Mouse (Mus musculus): ENCODE results near the gene Hmga1. TPM values are rescaled to one million over a fixed set of nuclear protein-coding genes. Genes with fewer than 3 reads are reported as not detected.

Hmga1 gene
- 427 and 461 TPM in 2 replicates for polyA plus RNA-seq (2014; fragmentation: Nextera tagmentation; extraction: Ambion mirVana)

GRCm38 (mm10) chr17:27556315-27557011 lies at the start of gene Hmga1:
TSS of gene Hmga1 (plus strand) at chr17:27556497.
- Histone ChIP-seq H3K4me2 (ENCODE audit: low read depth, low read length, severe bottlenecking) (peak within 1 kb of the TSS; percentile 91), H3K9ac (ENCODE audit: low read length) (peak within 1 kb of the TSS; percentile 95), H3K36me3 (ENCODE audit: control insufficient read depth, insufficient read depth, low read length) (peaks cover 3% of the 10 kb centered on the region; the same call in 1 of the 2 replicates), H3K9me3 (ENCODE audit: control insufficient read depth, low read length) (no peaks in the 10 kb centered on the region), H3K27me3 (ENCODE audit: control insufficient read depth, insufficient read depth, low read length) (no peaks in the 10 kb centered on the region), H3K4me1 (replicated peaks; ENCODE audit: control insufficient read depth, insufficient read depth, low read length) (peaks cover 14% of the 10 kb centered on the region; the same call in 1 of the 2 replicates), H3K4me3 (ENCODE audit: low read depth, low read length) (peak within 1 kb of the TSS; percentile 88), H3K27ac (ENCODE audit: low read depth, low read length) (peak within 1 kb of the TSS; percentile 96)
- peak; percentile 97 for DNase-seq (ENCODE audit: low spot score)
- under 1% methylated on average over 77 of the region's 79 CpGs for WGBS
- ATAC-seq (replicated peaks; ENCODE audit: low FRiP score), result peak; percentile 78

DNA sequence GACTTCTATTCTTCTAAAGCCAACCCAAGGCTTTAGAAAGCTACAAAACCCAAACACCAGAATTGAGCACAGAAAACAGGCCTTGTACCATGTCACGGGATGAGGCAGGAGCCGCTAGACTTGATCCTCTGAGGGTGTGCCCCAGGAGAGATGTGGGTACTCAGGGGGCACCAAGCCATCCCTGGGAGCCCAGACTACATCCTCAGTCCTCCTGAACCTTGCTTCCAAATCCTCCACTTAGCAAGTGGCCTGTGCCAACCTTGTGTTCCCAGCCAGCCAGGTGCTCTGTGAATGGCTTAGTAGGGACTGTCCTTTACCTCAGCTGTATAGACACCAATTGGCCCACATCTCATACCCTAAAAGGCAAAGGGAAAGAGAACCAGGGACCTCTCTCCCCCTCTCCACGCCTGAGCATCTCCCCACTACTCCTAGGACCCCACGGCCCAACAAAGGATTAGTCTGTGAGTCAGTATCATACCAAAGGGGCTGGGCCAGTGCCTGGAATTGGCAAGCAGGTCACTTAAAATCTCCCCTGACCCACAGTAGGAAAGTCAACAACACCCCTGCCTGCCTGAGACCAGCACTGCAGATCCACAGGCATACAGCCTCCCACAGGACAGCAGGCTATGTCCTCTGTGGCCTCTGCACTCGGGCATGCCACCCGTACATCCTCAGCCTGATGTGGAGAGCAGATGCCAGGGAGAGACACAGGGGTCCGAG lies 49.3 kb upstream of the Hmga1 start:
- H3K4me1 ChIP-seq (replicated peaks; ENCODE audit: control insufficient read depth, insufficient read depth, low read length), result peaks cover 20% of the 10 kb centered on the region
- H3K27me3 ChIP-seq (ENCODE audit: control insufficient read depth, insufficient read depth, low read length), result peaks cover 23% of the 10 kb centered on the region

DNA sequence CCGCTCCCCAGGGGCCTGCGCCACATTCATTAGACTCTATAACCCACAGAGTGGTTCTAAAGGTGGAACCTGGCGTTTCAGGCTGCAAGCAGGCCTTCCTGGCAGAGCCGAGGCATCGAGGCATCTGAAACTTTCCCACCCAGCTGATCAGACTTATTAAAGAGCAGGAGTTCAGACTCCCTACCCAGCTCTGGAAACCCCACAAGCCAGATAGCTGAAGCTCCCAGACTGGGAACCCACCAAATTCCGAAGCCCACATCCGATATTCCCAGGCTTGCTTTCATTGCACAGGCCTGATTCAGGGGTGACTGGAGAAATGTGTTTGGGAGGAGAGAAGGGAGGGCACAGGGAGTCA lies 48.7 kb upstream of the Hmga1 start:
- DNase-seq (ENCODE audit: low spot score) (no peak), ATAC-seq (replicated peaks; ENCODE audit: low FRiP score) (no peak)
- Histone ChIP-seq H3K4me1 (replicated peaks; ENCODE audit: control insufficient read depth, insufficient read depth, low read length) (peaks cover 18% of the 10 kb centered on the region), H3K36me3 (ENCODE audit: control insufficient read depth, insufficient read depth, low read length) (no peaks in the 10 kb centered on the region), H3K27me3 (ENCODE audit: control insufficient read depth, insufficient read depth, low read length) (peaks cover 28% of the 10 kb centered on the region), H3K9me3 (ENCODE audit: control insufficient read depth, low read length) (no peaks in the 10 kb centered on the region), H3K4me3 (ENCODE audit: low read depth, low read length) (no peak overlapping the region), H3K9ac (ENCODE audit: low read length) (no peak overlapping the region), H3K4me2 (ENCODE audit: low read depth, low read length, severe bottlenecking) (no peak overlapping the region), H3K27ac (ENCODE audit: low read depth, low read length) (no peak overlapping the region)
- 85% methylated on average over 7 of the region's 7 CpGs for WGBS

More for the DNA sequence above, 49.3 kb upstream of the Hmga1 start:
- H3K9ac ChIP-seq (ENCODE audit: low read length), result no peak overlapping the region
- no peak overlapping the region for H3K4me3 ChIP-seq (ENCODE audit: low read depth, low read length)
- no peak overlapping the region for H3K27ac ChIP-seq (ENCODE audit: low read depth, low read length)
- no peaks in the 10 kb centered on the region for H3K9me3 ChIP-seq (ENCODE audit: control insufficient read depth, low read length)
- H3K36me3 ChIP-seq (ENCODE audit: control insufficient read depth, insufficient read depth, low read length), result no peaks in the 10 kb centered on the region
- H3K4me2 ChIP-seq (ENCODE audit: low read depth, low read length, severe bottlenecking), result no peak overlapping the region
- WGBS, result 83% methylated on average over 7 of the region's 7 CpGs
- ATAC-seq (replicated peaks; ENCODE audit: low FRiP score) (no peak), DNase-seq (ENCODE audit: low spot score) (no peak)

DNA sequence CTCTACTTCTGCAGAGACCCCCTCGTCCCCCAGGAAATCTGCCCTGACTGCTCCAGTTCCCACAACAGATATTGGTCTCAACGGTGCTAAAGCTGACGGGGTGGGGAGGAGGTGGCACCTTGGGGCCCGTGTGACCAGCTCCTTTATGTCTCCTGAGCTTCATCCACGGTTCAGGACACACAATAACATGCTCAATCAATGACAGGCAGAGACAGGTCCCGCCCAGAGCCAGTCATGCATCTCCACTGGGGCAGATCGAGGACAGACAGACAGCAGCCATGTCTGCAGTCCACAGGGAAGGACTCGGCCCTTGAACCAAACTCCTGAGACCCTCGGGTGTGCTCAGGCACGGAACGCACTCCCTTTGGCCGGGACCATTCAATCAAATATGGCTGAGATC lies 48.3 kb upstream of the Hmga1 start:
- no peak overlapping the region for H3K9ac ChIP-seq (ENCODE audit: low read length)
- WGBS, result 74% methylated on average over 12 of the region's 12 CpGs
- H3K27me3 ChIP-seq (ENCODE audit: control insufficient read depth, insufficient read depth, low read length), result peaks cover 32% of the 10 kb centered on the region
- no peak for ATAC-seq (replicated peaks; ENCODE audit: low FRiP score)
- H3K4me2 ChIP-seq (ENCODE audit: low read depth, low read length, severe bottlenecking), result no peak overlapping the region
- no peak for DNase-seq (ENCODE audit: low spot score)
- no peak overlapping the region for H3K27ac ChIP-seq (ENCODE audit: low read depth, low read length)
- H3K4me1 ChIP-seq (replicated peaks; ENCODE audit: control insufficient read depth, insufficient read depth, low read length), result peaks cover 21% of the 10 kb centered on the region
- H3K36me3 ChIP-seq (ENCODE audit: control insufficient read depth, insufficient read depth, low read length), result no peaks in the 10 kb centered on the region
- H3K9me3 ChIP-seq (ENCODE audit: control insufficient read depth, low read length), result no peaks in the 10 kb centered on the region
- H3K4me3 ChIP-seq (ENCODE audit: low read depth, low read length), result no peak overlapping the region

DNA sequence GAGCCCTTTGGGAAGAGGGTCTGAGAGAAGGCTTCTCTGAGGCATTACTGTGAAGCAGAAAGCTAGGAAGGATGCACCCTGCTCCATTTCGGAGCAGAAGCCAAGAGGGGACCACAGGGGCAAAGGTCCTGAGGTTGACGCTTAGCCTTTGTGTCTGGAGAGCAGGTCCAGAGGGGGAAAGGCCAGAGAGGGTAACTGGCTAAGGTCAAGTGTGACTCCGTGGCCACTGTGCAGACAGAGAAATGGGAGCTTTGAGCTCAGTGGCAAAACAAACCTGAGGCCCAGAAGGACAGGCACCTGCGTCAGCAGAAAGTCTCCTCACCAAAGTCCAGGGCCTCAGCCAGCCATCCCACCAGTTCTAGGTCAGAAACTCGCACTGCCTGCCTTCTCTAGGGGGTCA lies 47.8 kb upstream of the Hmga1 start:
- H3K27ac ChIP-seq (ENCODE audit: low read depth, low read length), result no peak overlapping the region
- peaks cover 25% of the 10 kb centered on the region for H3K4me1 ChIP-seq (replicated peaks; ENCODE audit: control insufficient read depth, insufficient read depth, low read length)
- no peaks in the 10 kb centered on the region for H3K9me3 ChIP-seq (ENCODE audit: control insufficient read depth, low read length)
- no peak overlapping the region for H3K4me2 ChIP-seq (ENCODE audit: low read depth, low read length, severe bottlenecking)
- H3K36me3 ChIP-seq (ENCODE audit: control insufficient read depth, insufficient read depth, low read length), result no peaks in the 10 kb centered on the region
- WGBS, result 75% methylated on average over 5 of the region's 5 CpGs
- DNase-seq (ENCODE audit: low spot score) (no peak), ATAC-seq (replicated peaks; ENCODE audit: low FRiP score) (no peak)
- H3K4me3 ChIP-seq (ENCODE audit: low read depth, low read length), result no peak overlapping the region
- H3K9ac ChIP-seq (ENCODE audit: low read length), result no peak overlapping the region
- H3K27me3 ChIP-seq (ENCODE audit: control insufficient read depth, insufficient read depth, low read length), result peaks cover 37% of the 10 kb centered on the region

GRCm38 (mm10) chr17:27509056-27509455 lies 47.2 kb upstream of the Hmga1 start:
- ATAC-seq (replicated peaks; ENCODE audit: low FRiP score) (no peak), DNase-seq (ENCODE audit: low spot score) (no peak)
- Histone ChIP-seq H3K4me3 (ENCODE audit: low read depth, low read length) (no peak overlapping the region), H3K36me3 (ENCODE audit: control insufficient read depth, insufficient read depth, low read length) (no peaks in the 10 kb centered on the region), H3K9me3 (ENCODE audit: control insufficient read depth, low read length) (no peaks in the 10 kb centered on the region), H3K4me1 (replicated peaks; ENCODE audit: control insufficient read depth, insufficient read depth, low read length) (peaks cover 29% of the 10 kb centered on the region), H3K4me2 (ENCODE audit: low read depth, low read length, severe bottlenecking) (no peak overlapping the region), H3K27me3 (ENCODE audit: control insufficient read depth, insufficient read depth, low read length) (peaks cover 42% of the 10 kb centered on the region), H3K9ac (ENCODE audit: low read length) (no peak overlapping the region), H3K27ac (ENCODE audit: low read depth, low read length) (no peak overlapping the region)
- 77% methylated on average over 5 of the region's 5 CpGs for WGBS

- Histone ChIP-seq H3K4me1 (replicated peaks; ENCODE audit: control insufficient read depth, insufficient read depth, low read length) (peaks cover 25% of the 10 kb centered on the region), H3K4me3 (ENCODE audit: low read depth, low read length) (no peak overlapping the region), H3K27ac (ENCODE audit: low read depth, low read length) (no peak overlapping the region), H3K9me3 (ENCODE audit: control insufficient read depth, low read length) (no peaks in the 10 kb centered on the region), H3K4me2 (ENCODE audit: low read depth, low read length, severe bottlenecking) (no peak overlapping the region), H3K27me3 (ENCODE audit: control insufficient read depth, insufficient read depth, low read length) (peaks cover 54% of the 10 kb centered on the region), H3K36me3 (ENCODE audit: control insufficient read depth, insufficient read depth, low read length) (no peaks in the 10 kb centered on the region), H3K9ac (ENCODE audit: low read length) (no peak overlapping the region)
- ATAC-seq (replicated peaks; ENCODE audit: low FRiP score), result no peak
- 54% methylated on average over 9 of the region's 9 CpGs for WGBS
- DNase-seq (ENCODE audit: low spot score), result no peak
Measured at GRCm38 (mm10) chr17:27510258-27511124, 45.8 kb upstream of the Hmga1 start.

- ATAC-seq (replicated peaks; ENCODE audit: low FRiP score), result no peak
- WGBS, result 93% methylated on average over 7 of the region's 7 CpGs
- peaks cover 20% of the 10 kb centered on the region for H3K4me1 ChIP-seq (replicated peaks; ENCODE audit: control insufficient read depth, insufficient read depth, low read length)
- H3K36me3 ChIP-seq (ENCODE audit: control insufficient read depth, insufficient read depth, low read length), result no peaks in the 10 kb centered on the region
- no peak for DNase-seq (ENCODE audit: low spot score)
- H3K4me2 ChIP-seq (ENCODE audit: low read depth, low read length, severe bottlenecking), result no peak overlapping the region
- peaks cover 54% of the 10 kb centered on the region for H3K27me3 ChIP-seq (ENCODE audit: control insufficient read depth, insufficient read depth, low read length)
- H3K9ac ChIP-seq (ENCODE audit: low read length), result no peak overlapping the region
- no peak overlapping the region for H3K27ac ChIP-seq (ENCODE audit: low read depth, low read length)
- H3K9me3 ChIP-seq (ENCODE audit: control insufficient read depth, low read length), result no peaks in the 10 kb centered on the region
- no peak overlapping the region for H3K4me3 ChIP-seq (ENCODE audit: low read depth, low read length)
Measured at GRCm38 (mm10) chr17:27511125-27511735, 45.1 kb upstream of the Hmga1 start.
